Mouse (Mus musculus) kidney, postnatal 14 days (tissue): Measurements from ENCODE around the gene Tlk1.

Experiments
- DNase-seq: peaks from one replicate; pipeline ENCODE4 v3.0.0; 2022; ENCODE audit warnings: mixed read lengths

The Tlk1 gene

GRCm38 (mm10) chr2:70682324-70682723 lies 143.2 kb downstream of the Tlk1 start:
- no peak for DNase-seq

DNA sequence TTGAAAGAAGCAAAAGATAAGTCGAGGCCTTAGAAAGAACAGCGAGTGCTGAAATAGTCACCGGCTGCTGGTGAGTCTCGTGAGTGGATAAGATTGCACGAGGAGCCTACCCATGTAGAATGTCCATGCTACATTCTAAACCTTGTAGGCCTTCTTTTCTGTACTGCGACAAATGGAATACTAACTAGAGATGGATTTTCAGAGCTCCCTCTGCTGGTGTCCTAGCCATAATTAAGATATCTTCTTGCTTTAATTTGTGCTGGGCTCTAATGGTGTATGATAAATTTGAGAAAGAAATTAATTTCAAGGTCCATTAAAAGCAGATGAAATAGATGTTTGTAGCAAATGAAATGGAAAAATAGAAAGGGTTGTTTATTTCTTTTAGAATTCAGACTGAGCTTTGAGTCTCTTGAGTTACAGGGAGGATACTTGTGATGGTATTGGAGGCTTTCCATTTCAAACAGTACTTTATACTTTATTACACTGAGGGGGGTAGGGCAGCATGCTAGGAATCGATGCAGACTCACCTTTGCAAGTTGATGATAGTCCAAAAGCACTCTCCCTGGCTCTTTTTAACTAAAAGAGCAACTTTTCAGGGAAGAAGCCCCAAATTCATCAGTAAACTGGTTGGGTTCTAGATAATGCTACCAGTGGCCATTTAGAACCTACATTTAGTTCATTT lies 151.9 kb downstream of the Tlk1 start:
- no peak for DNase-seq

- DNase-seq = no peak
Measured at GRCm38 (mm10) chr2:70672476-70672875, 153.1 kb downstream of the Tlk1 start.

- DNase-seq = no peak
Measured at GRCm38 (mm10) chr2:70669896-70670295, 155.6 kb downstream of the Tlk1 start.

- DNase-seq = no peak
Measured at GRCm38 (mm10) chr2:70669241-70669640, 156.3 kb downstream of the Tlk1 start.

DNA sequence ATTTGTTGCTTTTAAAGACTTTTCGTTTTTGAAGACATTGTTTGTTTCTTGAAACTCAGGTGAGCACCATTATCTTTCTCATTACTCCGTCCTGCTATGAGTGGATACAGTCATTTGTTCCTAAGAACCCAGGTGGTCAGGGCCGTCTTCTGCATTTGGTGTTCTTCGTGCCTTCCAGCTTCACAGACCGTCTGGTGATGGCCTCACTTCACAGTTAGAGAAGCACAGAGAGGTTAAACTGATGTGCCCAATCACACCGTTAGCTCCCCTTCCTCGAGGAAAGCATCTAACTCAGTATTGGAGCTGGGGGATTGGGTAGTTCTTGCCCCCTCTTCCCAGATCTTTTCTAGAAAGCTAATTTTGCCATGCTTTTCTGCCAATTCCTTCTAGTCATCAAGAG lies 158.5 kb downstream of the Tlk1 start:
- DNase-seq = no peak

GRCm38 (mm10) chr2:70663764-70664163 lies 161.8 kb downstream of the Tlk1 start:
- DNase-seq = no peak
